Mouse (Mus musculus) testis, adult 2 months (tissue): ENCODE results near the gene Mrrf. TPM values are rescaled to one million over a fixed set of nuclear protein-coding genes. Genes with fewer than 3 reads are reported as not detected.

Source experiments
- H3K27ac ChIP-seq: fragments of 200-500 bp; 2 replicates; pipeline ENCODE4 v1.5.1; 2012; ENCODE audit warnings: low read depth, low read length; ENCODE audit not compliant: control insufficient read depth, insufficient read depth
- H3K27me3 ChIP-seq: fragments of 200-500 bp; 2 replicates; pipeline ENCODE4 v1.6.1; 2012; ENCODE audit warnings: mild to moderate bottlenecking, low read length, moderate library complexity; ENCODE audit not compliant: control insufficient read depth, insufficient read depth
- H3K36me3 ChIP-seq: fragments of 200-500 bp; 2 replicates; pipeline ENCODE4 v1.6.1; 2012; ENCODE audit warnings: mild to moderate bottlenecking, low read length; ENCODE audit not compliant: control insufficient read depth, insufficient read depth
- H3K4me1 ChIP-seq: fragments of 200-500 bp; 2 replicates; pipeline ENCODE4 v1.6.1; 2012; ENCODE audit warnings: low read length; ENCODE audit not compliant: control insufficient read depth, insufficient read depth
- H3K4me3 ChIP-seq: fragments of 200-500 bp; 2 replicates; pipeline ENCODE4 v1.5.1; 2012; ENCODE audit warnings: low read depth, mild to moderate bottlenecking, low read length, moderate library complexity, mixed read lengths; ENCODE audit not compliant: control insufficient read depth
- CTCF ChIP-seq: fragments of 200-500 bp; IDR thresholded peaks from 2 replicates; pipeline ENCODE4 v1.5.1; 2012; ENCODE audit warnings: low read depth, mild to moderate bottlenecking, inconsistent platforms, low read length, moderate library complexity; ENCODE audit not compliant: control insufficient read depth, insufficient read depth, insufficient replicate concordance
- POLR2A ChIP-seq: fragments of 200-500 bp; IDR thresholded peaks from 2 replicates; pipeline ENCODE4 v1.6.1; 2012; ENCODE audit warnings: low read depth, mild to moderate bottlenecking, inconsistent platforms, low read length, moderate library complexity; ENCODE audit not compliant: control insufficient read depth
- polyA plus RNA-seq: library from polyadenylated mRNA; depleted of rRNA; stranded (reverse); fragments of >200 nt; gene quantifications from 2 replicates; pipeline ENCODE4 v1.2.3, GENCODE M21; 2012; rRNA removed

Mrrf gene
- 70.8 and 78.5 TPM in 2 replicates for polyA plus RNA-seq

DNA sequence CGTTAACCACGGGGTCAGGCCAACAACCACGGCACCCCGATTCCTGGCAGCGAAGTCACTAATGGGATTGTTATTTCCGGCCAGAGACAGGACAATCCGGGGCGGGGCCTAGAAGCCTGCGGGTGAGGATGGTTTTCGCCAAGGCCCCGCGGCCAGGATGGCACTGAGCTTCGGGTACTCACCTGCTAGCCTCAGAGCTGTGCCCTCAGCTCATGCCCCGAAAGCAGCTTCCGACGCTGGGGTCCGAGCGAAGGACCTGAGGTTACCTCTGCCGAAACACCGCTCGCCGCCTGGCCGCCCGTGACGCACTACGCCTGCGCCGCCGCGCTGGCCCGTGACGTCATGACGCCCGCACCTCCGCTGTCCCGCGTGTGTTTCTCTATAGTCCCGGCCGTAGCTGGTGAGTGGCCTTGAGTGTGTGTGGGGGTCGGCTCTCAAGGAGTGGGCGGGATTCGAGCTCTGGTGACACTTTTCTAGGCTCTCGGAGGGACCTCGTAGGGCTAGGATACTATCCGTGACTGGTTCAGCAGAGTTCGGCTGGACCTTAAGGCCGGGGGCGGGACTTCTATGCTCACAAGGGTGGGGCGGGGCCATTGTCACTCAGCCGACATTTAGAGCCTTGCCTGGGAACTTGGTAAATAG is at the start of gene Mrrf, which contains the start of gene Rbm18:
TSS of gene Mrrf (plus strand) at position 90 of the 642 bp plus-strand sequence.
TSS of gene Rbm18 (minus strand) at position 474 of the 642 bp plus-strand sequence.
- Histone ChIP-seq H3K4me1 (no peaks in the 10 kb centered on the region), H3K4me3 (peak within 1 kb of the TSS; percentile 99), H3K36me3 (no peaks in the 10 kb centered on the region; the same call in 1 of the 2 replicates), H3K27me3 (no peaks in the 10 kb centered on the region), H3K27ac (peak within 1 kb of the TSS; percentile 98)
- no peak for TF ChIP-seq CTCF
- peak; percentile 97 for TF ChIP-seq POLR2A

DNA sequence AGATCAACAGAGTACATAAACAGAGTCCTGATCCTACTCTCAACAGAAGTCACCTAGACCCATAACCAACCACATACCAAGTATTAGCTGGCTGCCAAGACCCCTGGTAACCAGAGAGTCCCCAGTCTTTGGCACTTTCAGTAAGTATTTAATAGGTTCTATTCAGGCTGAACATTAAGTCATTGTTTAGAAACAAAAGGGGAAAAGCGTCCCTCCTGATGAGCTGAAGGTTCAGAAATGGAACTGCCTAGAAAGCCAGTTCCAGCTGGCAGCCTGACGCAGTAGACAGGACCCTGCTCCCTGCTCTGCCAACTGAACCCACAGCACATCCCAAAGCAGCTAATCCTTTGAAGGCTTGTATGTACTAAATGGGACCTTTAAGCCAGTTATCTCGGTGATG is 47.0 kb upstream of the Mrrf start:
- no peak for TF ChIP-seq CTCF
- no peak for TF ChIP-seq POLR2A
- H3K27ac ChIP-seq, result no peak overlapping the region
- peaks cover 15% of the 10 kb centered on the region for H3K4me1 ChIP-seq
- H3K4me3 ChIP-seq, result no peak overlapping the region
- no peaks in the 10 kb centered on the region for H3K27me3 ChIP-seq
- H3K36me3 ChIP-seq, result no peaks in the 10 kb centered on the region

DNA sequence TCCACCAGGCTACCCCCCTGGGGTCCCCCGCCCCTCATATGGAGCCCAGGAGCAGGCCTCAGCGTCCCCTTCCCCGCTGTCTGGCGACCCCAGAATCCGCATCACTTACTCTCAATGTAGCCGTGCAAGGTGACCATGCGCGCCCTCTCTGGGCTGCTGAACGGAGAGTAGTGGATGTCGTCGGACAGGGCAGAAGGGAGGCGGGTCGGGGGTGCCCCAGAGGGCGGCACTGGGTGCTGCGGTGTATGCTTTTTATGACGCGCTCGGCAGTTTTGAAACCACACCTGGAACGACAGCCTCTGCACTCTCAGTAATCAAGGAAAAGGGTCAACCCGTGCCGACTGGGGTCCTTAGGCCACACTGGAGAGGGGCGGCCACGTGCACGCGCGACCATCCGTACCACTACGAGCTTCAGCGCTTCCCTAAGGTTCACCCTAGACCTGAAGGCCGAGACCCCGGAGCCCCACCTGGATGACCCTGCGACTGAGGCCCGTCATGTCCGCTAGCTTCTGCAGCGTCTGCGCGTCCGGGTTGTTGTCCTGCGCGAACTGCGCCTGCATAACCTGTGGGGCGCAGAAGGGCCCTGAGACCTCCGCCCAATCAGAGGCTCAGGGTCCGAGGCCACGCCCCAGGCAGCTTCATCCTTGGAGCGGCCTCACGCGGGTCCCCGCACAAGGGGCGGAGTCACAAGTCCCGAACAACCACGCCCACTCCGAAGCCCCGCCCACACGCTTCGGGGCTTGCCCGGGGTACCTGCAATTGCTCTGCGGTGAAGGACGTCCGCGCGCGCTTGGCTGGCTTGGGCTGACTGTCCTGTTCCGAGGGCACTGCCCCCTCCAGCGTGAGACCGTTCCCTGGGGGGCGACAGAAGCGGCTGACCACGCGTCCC is 45.1 kb upstream of the Mrrf start:
- Histone ChIP-seq H3K27me3 (no peaks in the 10 kb centered on the region), H3K36me3 (no peaks in the 10 kb centered on the region), H3K4me1 (peaks cover 15% of the 10 kb centered on the region), H3K4me3 (peak overlapping the region; percentile 80), H3K27ac (no peak overlapping the region)
- TF ChIP-seq CTCF (no peak), POLR2A (0 out of 2 replicates have a peak, but pooled peaks have one; percentile 17)

DNA sequence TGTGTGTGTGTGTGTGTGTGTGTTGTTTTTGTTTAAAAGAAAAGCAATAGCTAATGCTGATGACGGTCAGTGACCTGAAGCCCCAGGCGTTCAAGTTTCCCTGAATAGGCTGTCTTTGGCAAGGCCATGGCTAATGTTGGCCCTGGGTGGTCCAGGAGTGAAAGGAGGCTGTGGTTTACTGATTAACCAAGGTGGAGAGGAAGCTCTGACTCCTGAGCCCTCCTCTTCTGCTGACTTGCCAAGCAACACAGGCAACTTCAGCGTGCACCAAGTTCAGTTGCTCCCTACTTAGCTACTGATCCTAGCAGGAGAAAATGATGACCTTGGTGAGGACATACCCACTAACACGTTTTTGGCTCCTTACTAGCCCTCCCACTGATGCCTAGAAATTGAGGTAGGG is 43.4 kb upstream of the Mrrf start:
- H3K4me3 ChIP-seq, result no peak overlapping the region
- no peaks in the 10 kb centered on the region for H3K27me3 ChIP-seq
- H3K27ac ChIP-seq, result no peak overlapping the region
- TF ChIP-seq POLR2A (no peak), CTCF (no peak)
- H3K4me1 ChIP-seq, result peaks cover 15% of the 10 kb centered on the region
- H3K36me3 ChIP-seq, result no peaks in the 10 kb centered on the region

DNA sequence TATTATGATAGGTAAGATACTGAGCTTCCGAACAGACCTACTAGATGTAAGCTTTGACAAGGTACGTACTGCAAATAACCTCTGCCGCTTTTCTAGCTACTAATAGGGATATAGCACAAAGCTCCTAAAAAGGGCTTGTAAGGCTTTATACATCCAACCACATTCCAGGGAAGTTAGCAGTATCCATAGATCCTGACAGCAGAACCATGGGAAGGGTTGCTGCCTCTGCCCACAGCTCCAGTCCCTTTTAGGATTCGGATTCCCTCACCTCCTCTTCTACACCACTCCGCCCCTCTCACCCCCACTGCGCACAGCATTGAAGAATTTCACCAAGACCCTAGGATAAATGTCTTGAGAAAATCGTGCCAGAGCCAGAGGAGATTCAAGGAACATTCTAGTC is 42.9 kb upstream of the Mrrf start:
- Histone ChIP-seq H3K4me3 (no peak overlapping the region), H3K27ac (no peak overlapping the region), H3K27me3 (no peaks in the 10 kb centered on the region), H3K4me1 (peaks cover 17% of the 10 kb centered on the region), H3K36me3 (no peaks in the 10 kb centered on the region)
- TF ChIP-seq POLR2A (no peak), CTCF (no peak)

DNA sequence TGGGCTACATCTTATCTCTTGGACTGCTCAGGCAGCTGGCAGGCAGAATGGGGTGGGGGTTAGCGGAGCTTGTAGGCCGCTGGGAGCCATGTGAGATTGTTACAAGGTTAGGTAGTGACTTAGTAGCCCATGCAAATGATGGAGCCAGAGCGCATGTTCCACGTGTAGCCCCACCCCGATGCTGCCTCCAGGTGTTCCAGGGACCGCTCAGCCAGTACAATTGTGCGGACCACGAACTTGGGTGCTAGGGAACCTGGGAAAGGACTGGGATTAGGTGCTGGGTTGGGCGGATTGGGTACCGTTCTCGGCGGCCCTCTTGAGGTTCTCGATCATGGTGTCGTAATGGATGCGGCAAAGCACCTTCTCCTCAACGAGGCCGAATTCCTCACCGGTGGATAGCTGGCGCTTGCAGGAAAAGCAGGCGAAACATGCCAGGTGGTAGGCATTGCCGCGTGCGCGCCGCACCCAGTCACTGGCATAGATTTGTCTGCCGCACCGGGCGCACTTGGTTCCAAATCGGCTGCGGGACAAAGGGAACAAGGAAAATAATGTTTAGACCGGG is 42.2 kb upstream of the Mrrf start:
- TF ChIP-seq POLR2A (no peak), CTCF (no peak)
- H3K27ac ChIP-seq, result no peak overlapping the region
- peak overlapping the region; percentile 33; the same call in 1 of the 2 replicates for H3K4me3 ChIP-seq
- peaks cover 18% of the 10 kb centered on the region for H3K4me1 ChIP-seq
- H3K27me3 ChIP-seq, result no peaks in the 10 kb centered on the region
- no peaks in the 10 kb centered on the region for H3K36me3 ChIP-seq
